Mouse (Mus musculus) heart, adult 2 months (tissue): ENCODE results near the gene Ccdc146.

Experiments used
- CTCF ChIP-seq: fragments of 200-600 bp; IDR thresholded peaks from 2 replicates; pipeline ENCODE4 v1.8.1; 2022; ENCODE audit warnings: antibody characterized with exemption, mild to moderate bottlenecking, moderate library complexity
- EP300 ChIP-seq: fragments of 200-500 bp; IDR thresholded peaks from 2 replicates; pipeline ENCODE4 v1.6.1; 2011; ENCODE audit warnings: low read depth, low read length, control low read depth; ENCODE audit not compliant: insufficient read depth
- POLR2A ChIP-seq: fragments of 200-500 bp; IDR thresholded peaks from 2 replicates; pipeline ENCODE4 v1.6.1; 2011; ENCODE audit warnings: mild to moderate bottlenecking, low read depth, low read length, control low read depth; ENCODE audit not compliant: insufficient read depth

DNA sequence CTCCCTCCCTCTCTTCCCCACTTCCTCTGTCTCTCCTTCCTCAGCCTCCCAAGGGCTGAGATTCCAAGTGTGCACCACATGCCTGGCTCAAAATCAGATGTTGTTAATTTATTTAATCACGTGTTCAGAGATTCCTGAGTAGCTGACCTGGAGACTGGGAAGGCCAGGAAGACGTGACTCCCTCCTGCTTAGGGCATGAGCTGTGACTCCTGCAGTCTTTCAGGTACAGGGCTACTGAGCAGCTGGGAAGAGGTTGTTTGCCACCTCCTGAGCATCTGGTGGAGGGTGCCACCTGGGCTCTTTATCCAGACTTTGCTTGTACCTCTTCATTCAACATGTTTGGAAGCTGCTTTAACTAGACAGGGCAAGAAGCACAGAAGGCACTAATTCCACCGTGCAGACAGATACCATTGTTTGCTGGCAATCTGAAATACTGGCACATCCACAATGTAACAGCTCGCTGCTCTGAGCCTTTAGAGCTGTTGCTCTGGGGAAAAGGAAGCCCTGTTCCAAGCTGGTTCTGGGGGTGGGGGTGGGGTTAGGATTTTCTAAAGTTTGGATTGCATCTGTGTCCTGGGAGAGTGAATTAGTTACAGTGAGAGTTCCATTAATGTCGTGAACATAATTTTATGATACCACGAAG is 163.2 kb downstream of the Ccdc146 start:
- TF ChIP-seq EP300 (no peak), POLR2A (no peak), CTCF (no peak)
